Mouse (Mus musculus): ENCODE data around the gene Gm3045.

GRCm38 (mm10) chr13:56425931-56426330, 463 bp upstream of the Gm3045 start:
- TF ChIP-seq CTCF (IDR thresholded peaks at IDR 0.05; ENCODE audit: low read depth) (no peak), EP300 (IDR thresholded peaks at IDR 0.05; ENCODE audit: low read depth) (no peak)

Data from liver, embryonic 14.5 days (tissue).